Mouse (Mus musculus): ENCODE results near the gene Tet3. TPM values are rescaled to one million over a fixed set of nuclear protein-coding genes. Genes with fewer than 3 reads are reported as not detected.

The Tet3 gene
- total RNA-seq, 2 experiments from 2014 or later: 27.2 to 27.6 TPM

DNA sequence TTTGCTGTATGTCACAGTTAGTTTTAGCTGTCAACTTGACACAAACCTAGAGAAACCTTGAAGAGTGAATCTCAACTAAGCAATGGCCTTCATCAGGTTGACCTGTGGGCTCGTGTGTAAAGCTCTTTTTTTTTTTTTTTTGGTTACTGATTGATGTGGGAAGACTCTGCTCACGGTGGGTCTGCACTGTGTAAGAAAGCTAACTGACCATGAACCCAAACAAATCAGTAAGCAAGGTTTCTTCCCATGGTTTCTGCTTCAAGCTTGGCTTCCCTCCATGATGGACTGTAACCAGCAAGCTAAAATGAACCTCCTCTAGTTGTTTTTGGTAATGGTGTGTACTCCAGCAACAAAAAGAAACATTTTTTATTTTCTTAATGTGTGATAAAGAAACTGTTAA, 20.3 kb upstream of the Tet3 start:
- no peak for DNase-seq
- intact Hi-C loops (cut with DNase I): no loop called here

DNA sequence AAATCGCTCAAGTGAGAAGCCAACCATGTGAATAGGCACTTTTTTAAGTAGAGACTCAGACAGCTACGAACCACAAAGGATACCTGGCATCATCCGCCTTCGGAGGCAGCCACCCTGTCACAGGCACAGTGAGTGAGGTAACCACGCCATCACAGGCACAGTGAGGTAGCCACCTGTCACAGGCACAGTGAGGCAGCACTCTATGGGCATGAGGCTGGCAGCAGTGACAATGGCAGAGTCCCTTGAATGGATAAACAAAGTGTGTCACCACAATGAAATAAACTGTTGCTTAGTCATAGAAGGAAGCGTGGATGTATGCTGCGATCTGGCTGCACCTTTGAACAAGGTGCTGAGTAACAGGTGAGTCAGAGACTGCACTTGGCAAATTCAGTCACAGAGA, 19.7 kb upstream of the Tet3 start:
- DNase-seq: no peak
- intact Hi-C loops (cut with DNase I): no loop called here

DNA sequence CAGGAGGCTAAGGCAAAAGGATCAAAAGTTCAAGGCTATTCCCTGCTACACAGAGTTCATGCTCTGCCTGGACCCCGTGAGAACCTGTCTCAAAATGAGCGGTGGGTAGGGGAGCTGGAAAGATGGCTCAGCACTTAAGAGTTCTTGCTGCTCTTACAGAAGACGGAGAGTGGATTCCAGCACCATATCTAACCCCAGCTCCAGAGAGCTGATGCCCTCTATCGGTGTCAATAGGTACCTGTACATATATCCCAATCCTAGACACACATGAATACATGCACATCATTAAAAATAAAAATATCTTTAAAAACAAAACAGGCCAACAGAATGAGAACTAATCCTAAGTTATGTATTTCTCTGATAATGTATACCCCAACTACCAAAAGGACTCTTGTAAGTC, 19.3 kb upstream of the Tet3 start:
- intact Hi-C loops (cut with DNase I): no loop called here
- no peak for DNase-seq

DNA sequence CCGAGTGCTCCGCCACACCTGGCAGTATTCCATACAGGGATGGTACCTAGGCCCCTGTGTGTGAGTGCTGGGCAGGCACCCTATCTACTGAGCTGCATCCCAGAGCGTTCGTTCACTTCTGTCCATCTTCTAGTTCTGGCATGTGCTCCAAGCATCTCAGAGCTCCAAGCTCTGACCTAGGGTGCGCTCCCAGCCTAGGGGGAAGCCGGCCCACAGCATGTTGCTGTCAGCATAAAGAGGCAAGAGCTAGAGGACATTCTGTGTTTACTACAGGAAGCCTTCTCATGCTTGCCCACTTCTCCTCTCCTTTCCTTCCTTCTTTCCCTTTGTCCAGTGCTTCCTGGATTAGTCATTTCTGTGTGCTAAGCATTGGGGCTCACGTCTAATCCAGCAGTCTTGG, 16.5 kb upstream of the Tet3 start:
- intact Hi-C loops (cut with DNase I): no loop called here
- no peak for DNase-seq

DNA sequence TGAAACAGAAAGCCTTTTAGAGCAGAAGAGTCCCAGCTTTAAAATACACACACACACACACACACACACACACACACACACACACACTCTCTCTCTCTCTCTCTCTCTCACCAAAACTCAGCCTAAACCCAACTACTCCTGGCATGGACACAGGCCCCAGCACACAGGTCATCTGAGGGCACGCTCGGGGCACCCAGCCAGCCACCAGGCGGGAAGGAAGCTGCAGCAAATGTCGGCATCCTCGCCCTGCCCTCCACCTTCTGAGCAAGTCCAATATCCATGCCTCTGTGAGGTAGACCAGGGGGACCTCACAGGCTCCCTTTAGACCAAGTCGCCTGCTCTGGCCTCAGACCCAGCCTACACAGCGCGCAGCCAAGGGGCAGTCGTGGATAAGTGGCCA, 14.4 kb upstream of the Tet3 start:
- intact Hi-C loops (cut with DNase I): no loop called here
- peak; percentile 64 to 72 for DNase-seq

DNA sequence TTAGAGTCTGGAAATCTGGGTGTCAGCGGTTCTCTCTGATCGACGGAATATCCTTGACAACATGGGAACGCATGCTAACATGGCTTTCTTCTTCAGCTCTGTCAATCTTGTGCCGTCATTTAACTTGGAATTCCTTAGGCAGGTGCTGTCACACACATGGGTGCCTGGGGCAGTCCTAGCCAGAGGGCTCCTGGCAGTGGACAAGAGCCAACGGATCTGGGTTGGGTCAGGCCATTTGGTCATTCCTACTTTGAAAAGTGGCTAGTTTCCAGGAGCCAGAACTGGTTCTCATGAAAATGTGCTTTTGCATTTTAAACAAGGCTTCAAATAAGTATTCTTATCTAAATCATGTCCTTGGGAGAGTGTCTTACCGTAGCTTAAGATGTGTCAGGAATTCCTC, 12.9 kb upstream of the Tet3 start:
- intact Hi-C loops (cut with DNase I): no loop called here
- no peak for DNase-seq

DNA sequence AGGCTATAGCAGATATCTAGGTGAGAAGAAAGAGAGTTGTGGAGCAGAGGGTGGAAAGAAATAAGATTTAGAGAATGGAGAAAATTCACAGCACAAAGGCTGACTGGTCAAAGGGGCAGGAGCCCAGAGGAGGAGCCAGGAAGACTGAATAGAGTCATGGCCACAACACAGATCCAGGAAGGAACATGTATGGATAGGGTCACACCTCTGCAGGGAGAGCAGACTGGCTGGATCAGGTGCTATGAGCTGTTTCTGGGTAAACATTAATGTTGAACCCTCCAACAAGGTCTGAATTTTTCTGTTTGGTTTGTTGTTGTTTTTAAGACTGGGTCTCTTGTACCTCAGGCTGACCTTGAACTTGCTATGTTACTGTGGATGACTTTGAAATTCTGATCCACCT, 5.1 kb upstream of the Tet3 start:
- DNase-seq: no peak
- intact Hi-C loops (cut with DNase I): no loop called here

DNA sequence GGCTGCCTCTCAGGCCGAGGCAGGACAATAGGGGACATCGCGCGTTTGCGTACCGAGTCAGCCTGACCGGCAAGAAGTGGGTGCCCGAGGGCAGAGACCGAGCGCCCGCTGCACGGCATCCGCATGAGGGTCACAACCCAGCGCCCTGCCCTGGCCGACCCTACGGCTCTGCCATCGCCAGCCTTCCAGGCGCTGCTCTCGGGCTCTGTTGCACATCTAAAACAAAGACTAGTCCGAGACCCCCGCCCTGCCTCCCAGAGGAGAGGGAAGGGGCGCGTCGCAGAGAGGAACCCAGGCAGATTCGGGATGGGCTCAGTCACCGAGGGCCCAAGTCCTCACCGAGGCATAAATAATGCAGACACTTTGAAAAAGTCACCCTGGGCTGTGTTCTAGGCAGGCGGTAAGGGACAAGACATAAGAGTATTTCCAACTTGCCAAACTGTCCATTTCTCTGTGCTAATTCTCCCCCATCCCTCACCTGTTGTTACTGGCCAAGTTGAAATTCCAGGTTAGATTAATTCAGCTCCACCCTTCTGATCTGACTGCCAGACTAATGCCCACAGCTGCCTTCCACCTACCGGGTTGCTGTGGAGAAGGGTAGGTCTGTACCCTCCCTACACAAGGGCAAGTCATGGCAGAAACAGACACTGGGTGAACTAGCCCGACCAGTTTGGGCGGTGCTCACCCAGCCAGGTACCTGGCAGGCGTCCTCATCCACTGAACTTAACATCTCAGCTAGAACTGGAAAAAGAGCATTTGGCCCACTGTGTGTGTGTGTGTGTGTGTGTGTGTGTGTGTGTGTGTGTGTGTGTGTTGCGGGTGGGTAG, 1.7 kb downstream of the Tet3 start:
- DNase-seq: no peak
- intact Hi-C loops (cut with DNase I): loop anchor here (1.0 to 5.0 kb wide), 4 partner anchors 45 to 85 kb away; no protein-coding TSS in a partner anchor

DNA sequence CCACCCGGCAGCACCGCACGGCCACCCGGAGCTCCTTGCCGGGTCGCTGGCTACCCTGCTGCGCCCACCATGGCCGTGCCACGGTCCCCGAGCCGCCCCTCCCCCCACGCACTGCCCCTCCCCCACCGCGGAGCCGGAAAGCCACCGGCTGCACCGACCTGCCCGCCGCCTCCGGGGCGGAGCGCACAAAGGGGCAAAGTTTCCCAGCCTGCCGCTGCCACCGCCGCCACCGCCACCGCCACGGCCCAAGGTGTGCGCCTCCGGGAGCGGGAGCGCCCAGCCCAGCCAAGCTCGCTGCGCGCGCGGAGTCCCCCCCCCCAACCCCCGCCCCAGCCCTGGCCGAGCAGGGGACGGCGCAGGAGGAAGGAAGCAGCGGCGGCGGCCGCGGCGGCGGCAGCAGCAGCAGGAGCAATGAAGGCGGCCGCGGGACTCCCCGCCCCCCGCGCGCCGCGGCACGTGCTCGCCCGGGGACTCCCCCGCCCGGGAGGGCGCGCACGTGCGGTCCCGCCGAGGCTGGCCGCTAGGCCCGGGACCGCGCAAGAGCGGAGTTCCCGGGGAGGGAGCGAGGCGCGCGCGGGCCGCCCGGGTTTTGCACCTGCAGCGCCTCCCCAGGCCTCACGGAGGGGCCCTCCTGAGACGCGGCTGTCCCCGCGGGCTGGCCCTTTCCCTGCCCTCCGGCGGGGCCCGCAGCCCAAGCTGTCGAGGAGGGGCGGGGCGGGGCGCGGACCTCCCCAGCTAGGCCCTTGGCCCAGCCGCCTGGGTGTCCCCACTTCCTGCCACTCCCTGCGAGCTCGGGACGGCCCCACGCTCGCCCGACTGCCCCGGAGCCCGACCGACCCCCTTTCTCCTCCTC, 2.5 kb downstream of the Tet3 start:
- DNase-seq: peak; percentile 77 to 89
- intact Hi-C loops (cut with DNase I): loop anchor here (2.0 to 5.0 kb wide), 3 partner anchors 44 to 84 kb away; no protein-coding TSS in a partner anchor

DNA sequence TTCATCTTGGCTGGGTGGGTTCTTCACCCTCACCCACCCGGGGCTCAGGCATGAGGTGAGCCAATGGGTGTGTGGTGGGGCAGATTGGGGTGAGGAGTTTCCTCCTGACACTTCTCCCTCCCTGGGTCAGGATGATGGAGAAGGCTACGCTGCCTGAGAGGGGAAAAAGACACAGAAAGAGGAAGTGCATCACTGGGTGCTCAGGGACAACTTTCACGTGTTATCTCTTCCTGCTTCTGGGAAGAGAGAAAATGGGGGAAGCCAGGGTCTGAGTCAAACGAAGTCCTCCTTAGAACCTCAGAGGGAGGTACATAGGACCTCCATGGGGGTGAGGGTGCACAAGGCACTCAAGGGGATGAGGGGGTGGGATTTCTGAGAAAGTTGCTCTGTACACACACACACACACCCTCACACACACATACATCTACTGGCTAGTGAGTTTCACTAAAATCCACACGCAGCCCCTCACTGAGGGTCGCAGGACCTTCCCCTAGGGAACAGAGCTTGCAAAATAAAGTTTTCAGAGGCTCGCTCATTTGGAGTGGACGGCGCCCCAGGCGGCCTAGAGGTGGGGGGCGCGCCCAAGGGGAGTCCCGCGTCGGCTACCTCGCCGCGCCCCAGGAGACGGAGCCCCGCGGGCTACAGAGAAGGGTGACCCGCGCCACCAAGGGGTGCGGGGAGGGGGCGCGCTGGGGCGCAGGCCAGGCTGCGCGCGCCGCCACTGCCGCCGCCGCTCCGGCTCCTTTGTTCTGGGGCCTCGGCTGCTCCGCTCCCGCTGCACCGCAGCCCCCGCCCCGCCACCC, 3.4 kb downstream of the Tet3 start:
- intact Hi-C loops (cut with DNase I): loop anchor here (1.0 to 5.0 kb wide), 4 partner anchors 13 to 83 kb away; no protein-coding TSS in a partner anchor
- DNase-seq: peak in 1 of 2 experiments; percentile 42

DNA sequence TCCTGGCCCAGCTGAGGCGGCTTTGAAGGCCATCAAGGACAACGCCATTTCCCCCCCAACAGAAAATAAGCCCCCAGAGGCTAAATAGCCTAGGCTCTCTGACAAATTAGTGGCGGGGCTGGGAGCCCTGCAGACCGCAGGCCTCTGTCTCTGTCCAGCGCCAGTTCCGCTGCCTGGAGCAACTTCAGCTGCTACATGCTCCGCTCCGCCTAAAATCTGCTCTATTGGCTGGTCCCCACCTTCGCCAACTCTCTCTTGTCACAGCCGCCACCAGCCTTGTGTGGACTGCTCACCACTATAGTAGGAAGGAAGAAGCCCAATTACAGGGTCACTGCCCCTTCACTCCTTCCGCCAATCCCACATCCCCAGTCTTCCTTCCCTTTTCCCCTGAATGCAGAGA, 5.2 kb downstream of the Tet3 start:
- intact Hi-C loops (cut with DNase I): no loop called here
- DNase-seq: no peak

DNA sequence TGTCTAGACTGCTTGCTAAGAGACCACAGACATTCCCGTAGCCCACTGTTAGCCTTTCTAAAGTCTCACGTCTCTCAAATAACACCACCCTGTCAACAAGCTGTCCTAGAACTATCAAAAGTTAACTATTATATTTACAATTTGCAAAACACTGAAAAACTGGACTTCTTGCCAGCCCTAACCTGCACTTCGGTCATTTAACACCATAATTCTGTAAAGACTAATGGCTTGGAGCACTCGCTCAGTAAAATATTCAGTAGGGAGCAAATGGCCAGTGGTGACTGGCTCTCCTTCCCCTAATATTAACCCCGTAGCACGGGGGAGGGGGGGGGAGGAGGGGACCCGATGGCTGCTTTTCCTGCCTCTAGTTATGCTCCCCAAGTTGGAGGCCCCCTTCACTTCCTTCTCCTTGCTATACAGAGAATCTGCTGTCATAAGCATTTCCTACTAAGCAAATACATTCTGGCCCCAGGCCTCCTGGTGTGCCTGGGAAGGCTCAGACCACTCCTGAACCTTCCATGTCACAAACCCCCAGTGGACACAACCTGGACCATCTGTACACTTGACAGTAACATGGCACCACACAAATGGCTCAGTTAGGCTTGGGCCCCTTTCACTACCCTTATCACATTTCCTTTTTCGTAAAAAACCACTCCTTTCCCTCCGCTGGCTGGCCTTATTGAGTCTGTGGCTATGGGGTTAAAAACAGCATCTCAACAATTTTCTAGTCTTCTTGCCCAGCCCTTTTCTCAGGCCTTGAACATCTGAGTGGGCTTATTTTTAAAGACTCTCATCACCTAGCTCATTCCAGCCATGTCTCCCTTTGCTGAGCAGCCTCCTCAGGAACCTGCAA, 8.2 kb downstream of the Tet3 start:
- intact Hi-C loops (cut with DNase I): no loop called here
- peak in 1 of 2 experiments; percentile 12 for DNase-seq

DNA sequence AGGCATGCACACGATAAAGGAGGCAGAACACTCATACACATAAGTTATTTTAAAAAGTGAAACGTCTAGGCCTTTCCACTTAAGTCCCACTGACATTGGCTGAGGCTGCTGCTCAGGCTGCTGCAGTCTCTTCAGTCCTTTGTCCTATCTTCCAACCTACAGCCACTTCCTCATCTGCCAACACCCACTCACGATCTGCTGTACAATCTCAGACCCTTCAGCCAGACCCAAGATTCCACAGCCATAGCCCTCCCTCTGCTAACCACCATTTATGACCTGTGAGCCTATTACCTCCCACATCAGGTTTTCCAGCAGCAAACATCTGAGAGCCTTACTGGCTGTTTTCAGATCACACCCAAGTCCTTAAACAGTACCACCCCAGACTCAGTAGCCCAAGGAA, 9.4 kb downstream of the Tet3 start:
- DNase-seq: peak in 1 of 2 experiments; percentile 3
- intact Hi-C loops (cut with DNase I): no loop called here

DNA sequence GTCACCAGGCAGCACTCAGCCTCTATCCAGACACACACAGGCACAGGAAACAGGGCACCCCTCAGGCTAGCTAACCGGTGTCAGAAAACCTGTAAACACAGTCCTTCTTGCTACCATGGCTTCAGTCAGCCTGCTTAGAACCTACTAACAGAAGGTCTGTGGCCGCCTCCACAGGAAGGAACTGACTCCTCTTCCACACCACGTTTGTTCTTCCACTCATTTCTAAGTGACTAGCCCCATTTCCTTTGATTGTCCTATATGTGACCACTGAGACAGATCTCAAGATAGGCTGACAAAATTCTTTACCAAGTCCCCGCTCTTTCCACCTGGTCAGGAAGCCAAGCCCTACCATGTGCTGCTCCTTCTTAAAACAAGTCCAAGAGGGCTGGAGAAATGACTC, 10.0 kb downstream of the Tet3 start:
- no peak for DNase-seq
- intact Hi-C loops (cut with DNase I): no loop called here

DNA sequence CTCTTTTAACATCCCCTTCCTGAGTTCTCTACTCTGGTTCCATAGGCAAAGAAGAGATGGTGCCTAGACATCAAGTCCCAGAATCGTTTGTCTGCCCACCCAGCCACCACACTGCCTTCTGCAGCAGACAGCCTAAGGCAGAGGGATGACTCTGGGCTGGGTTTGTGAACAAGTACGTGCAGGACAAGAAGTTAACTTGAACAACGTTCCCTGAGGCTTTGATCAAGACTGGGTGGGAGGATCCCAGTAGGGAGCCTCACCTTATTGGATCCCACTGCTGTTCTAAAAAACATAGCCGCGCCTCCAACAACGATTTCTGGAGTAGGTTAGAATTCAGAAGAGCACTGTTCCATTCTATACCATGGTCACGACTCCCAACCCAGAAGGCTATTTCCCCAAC, 11.9 kb downstream of the Tet3 start:
- intact Hi-C loops (cut with DNase I): no loop called here
- no peak for DNase-seq

DNA sequence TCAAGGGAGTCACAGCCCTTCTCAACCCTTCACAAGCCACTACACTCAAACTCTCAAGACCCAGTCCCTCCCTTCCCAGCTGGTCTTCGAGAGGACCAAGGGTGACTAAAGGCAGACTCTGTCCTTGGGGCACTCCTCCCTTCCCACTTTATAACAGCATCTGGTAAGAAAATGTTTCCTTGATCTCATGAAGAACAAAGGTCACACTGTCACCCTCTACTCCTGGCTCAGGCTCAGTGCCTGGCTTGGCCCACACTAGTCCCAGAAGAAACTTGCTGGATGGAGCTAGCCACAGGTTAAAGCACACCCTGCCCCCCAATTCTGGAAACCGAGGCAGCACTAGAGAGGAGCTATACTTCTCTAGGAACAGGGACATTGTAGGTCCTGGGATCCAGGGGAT, 13.1 kb downstream of the Tet3 start:
- intact Hi-C loops (cut with DNase I): no loop called here
- DNase-seq: no peak

DNA sequence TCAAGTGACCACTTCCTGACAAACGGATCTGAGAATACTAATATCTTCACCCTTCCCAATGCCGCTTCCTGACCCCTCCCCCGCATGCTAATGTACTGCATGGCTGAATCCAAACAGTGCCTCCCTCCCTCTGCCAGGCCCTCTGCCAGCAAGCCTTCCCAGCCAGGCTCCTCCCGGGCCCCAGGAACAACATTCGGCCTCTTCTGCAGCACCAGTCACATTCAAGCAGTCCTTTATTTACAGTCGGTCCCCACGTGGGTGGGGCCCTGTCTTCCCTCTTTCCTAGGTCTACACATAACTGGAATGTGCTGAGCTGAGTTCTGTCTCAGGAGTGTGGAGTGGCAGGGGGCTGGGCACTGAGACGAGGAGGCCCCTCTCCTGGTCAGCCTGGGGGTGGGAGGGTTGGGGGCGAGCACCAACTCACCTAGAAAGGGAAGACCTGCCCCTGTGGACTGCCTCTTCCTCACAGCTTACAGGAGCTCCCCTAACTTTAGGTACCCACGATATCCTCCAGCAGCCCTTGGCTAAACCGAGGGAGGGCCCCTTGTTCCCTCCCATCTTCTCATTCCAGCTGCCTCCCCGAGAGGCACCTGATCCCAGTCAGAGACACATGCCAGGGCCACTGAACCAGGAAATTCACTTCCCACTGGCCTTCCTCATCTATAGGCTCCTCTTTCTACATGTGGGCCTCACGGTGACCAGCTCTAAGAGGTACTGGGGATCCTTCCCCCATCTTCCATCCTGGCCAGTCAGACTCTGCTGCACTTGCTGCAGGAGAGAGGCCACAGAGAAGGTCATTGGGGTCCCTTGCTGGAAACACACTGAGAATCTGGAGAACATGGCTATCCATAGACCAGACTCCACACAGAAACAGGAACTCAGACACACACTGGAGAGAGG, 15.2 kb downstream of the Tet3 start:
- peak; percentile 75 to 77 for DNase-seq
- intact Hi-C loops (cut with DNase I): loop anchor here (5.0 kb wide), 1 partner anchor 61 kb away; no protein-coding TSS in a partner anchor

DNA sequence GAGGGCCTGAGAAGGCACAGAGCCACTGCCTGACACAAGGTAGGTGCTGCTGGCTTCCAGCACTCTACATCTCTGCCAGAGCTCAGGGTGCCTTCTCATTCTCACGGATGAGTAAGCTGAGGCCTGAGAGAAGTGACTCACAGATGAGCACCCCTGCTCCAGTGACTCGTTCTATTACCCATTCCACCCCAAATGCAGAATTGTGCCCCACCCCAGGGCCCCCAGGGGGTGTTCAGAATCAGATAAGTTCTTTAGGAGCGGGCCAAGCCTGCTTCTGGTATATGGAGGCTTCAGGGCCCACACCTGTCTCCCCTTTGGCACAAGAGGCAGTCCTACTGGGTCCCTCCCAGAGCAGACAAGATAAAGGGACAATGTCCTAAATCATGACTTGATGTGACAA, 16.2 kb downstream of the Tet3 start:
- intact Hi-C loops (cut with DNase I): loop anchor here (1.0 to 5.0 kb wide), 2 partner anchors 13 to 60 kb away; no protein-coding TSS in a partner anchor
- no peak for DNase-seq
